Mouse (Mus musculus) midbrain, postnatal 0 days (tissue): ENCODE results near the gene Rhobtb3. TPM values are rescaled to one million over a fixed set of nuclear protein-coding genes. Genes with fewer than 3 reads are reported as not detected.

Source experiments
- ATAC-seq: fragments of 200-750 bp; cut with Nextera tagmentation; 2 replicates; pipeline ENCODE4 v1.8.0; 2017; ENCODE audit warnings: moderate number of reproducible peaks, mild to moderate bottlenecking, moderate TSS enrichment, moderate library complexity; ENCODE audit not compliant: low FRiP score
- DNase-seq: peaks from one replicate; pipeline ENCODE4 v3.0.0-alpha.2; 2015; ENCODE audit warnings: low spot score
- H3K27ac ChIP-seq: fragments of 300-500 bp; sonication (generic); 2 replicates; pipeline ENCODE4 v1.5.1; 2014; ENCODE audit warnings: low read depth, mild to moderate bottlenecking, low read length, mixed read lengths
- H3K27me3 ChIP-seq: fragments of 300-500 bp; sonication (generic); 2 replicates; pipeline ENCODE4 v1.6.1; 2014; ENCODE audit warnings: low read length, control low read depth, mixed read lengths; ENCODE audit not compliant: insufficient read depth
- H3K36me3 ChIP-seq: fragments of 300-500 bp; sonication (generic); 2 replicates; pipeline ENCODE4 v1.6.1; 2014; ENCODE audit warnings: low read length, control low read depth, mixed read lengths; ENCODE audit not compliant: insufficient read depth
- H3K4me1 ChIP-seq: fragments of 300-500 bp; sonication (generic); 2 replicates; pipeline ENCODE4 v1.6.1; 2014; ENCODE audit warnings: mild to moderate bottlenecking, control low read depth, antibody characterized with exemption, low read length, mixed read lengths; ENCODE audit not compliant: insufficient read depth
- H3K4me2 ChIP-seq: fragments of 300-500 bp; sonication (generic); 2 replicates; pipeline ENCODE4 v1.6.1; 2014; ENCODE audit warnings: low read depth, mild to moderate bottlenecking, low read length, mixed read lengths; ENCODE audit not compliant: poor library complexity, severe bottlenecking
- H3K4me3 ChIP-seq: fragments of 300-500 bp; sonication (generic); 2 replicates; pipeline ENCODE4 v1.5.1; 2014; ENCODE audit warnings: low read depth, mild to moderate bottlenecking, low read length, moderate library complexity
- H3K9ac ChIP-seq: fragments of 300-500 bp; sonication (generic); replicated peaks from 2 replicates; pipeline ENCODE4 v1.6.1; 2014; ENCODE audit warnings: mild to moderate bottlenecking, low read length, moderate library complexity, mixed read lengths; ENCODE audit not compliant: poor library complexity, severe bottlenecking
- H3K9me3 ChIP-seq: fragments of 300-500 bp; sonication (generic); 2 replicates; pipeline ENCODE4 v1.6.1; 2016; ENCODE audit warnings: low read length, control low read depth
- CTCF ChIP-seq: IDR thresholded peaks from 2 replicates; pipeline ENCODE4 v1.5.1; 2016; ENCODE audit warnings: antibody characterized with exemption, mild to moderate bottlenecking
- WGBS: fragments of 180-500 bp; shearing (Covaris S2); extraction: QIAGEN DNeasy Blood & Tissue Kit; methylation state at CpG from one replicate; pipeline ENCODE4 v1.1.7; 2014; 5-methylcytosine and 5-hydroxymethylcytosine counted together
- polyA plus RNA-seq: library from polyadenylated mRNA; unstranded; fragments of >200 nt; fragmentation: Nextera tagmentation; extraction: Ambion mirVana; gene quantifications from 2 replicates; pipeline ENCODE4 v1.2.1, GENCODE M21; 2015
- total RNA-seq: library from RNA; depleted of rRNA; stranded (reverse); fragments of >200 nt; gene quantifications from 2 replicates; pipeline ENCODE4 v1.2.3, GENCODE M21; 2014

Gene Rhobtb3
- total and polyA plus RNA-seq, 2 experiments from 2014 or later = 12.1 to 31.7 TPM

DNA sequence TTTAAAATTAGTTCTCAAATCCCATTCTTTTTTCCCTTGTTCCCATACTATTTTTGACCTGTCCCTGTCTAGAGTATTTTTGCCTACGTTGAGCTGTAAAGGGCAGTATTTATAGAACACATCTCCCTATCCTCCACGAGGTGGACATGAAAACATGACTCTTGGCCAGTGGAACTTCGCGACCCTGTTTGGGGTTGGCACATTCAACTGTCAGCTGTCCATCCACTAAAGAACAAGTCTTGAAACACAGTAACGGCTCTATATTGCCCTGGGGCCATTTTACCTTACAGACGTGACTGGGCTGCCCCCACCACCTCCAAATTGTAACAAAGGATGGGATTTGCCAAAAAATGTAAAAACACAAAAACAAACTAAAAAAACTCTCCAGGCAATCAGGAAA lies 994 bp downstream of the Rhobtb3 start:
- Histone ChIP-seq H3K27me3 (no peaks in the 10 kb centered on the region), H3K27ac (peak overlapping the region; percentile 97), H3K9ac (peak overlapping the region; percentile 97), H3K36me3 (peaks cover 5% of the 10 kb centered on the region; the same call in 1 of the 2 replicates), H3K9me3 (no peaks in the 10 kb centered on the region), H3K4me1 (no peaks in the 10 kb centered on the region), H3K4me2 (peak overlapping the region; percentile 67), H3K4me3 (peak overlapping the region; percentile 80)
- peak; percentile 47 for TF ChIP-seq CTCF
- ATAC-seq (peak; percentile 34), DNase-seq (peak; percentile 46)
- 0% methylated on average over 6 of the region's 6 CpGs for WGBS

DNA sequence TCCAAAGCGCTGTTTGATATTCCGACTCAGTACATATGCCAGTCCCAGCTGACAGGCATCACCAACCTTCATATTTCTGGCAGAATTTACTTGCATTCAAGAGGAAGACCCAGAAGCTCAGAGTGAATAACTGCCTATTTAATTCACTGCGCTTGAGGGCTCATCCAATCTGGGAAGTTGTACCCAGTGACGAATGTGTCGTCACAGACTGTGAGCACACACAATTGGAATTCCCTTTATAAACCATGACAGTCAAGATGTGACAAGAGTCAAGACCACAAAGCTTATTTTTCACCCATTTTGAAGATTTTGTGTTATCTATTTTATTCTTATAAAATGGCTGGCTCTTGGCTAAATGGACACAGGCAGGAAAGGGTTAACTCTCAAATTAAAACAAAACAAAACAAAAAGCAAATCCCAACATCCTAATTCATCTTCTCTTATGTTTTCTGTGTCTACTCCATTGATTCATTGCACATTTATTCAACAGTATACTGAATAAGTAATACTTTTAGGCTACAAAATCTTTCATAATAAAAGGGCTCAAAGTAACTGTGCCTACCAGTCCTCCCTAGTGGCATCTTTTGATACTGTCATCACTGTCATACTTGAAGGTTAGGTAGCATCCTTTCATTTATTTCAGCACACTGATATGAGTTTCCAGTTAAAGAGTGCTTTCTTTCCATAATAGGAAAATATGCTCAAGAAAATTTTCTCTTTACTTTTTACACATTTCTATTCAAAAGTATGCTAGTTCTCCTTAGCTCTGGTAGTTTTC lies 2.0 kb downstream of the Rhobtb3 start:
- DNase-seq = peak; percentile 19

DNA sequence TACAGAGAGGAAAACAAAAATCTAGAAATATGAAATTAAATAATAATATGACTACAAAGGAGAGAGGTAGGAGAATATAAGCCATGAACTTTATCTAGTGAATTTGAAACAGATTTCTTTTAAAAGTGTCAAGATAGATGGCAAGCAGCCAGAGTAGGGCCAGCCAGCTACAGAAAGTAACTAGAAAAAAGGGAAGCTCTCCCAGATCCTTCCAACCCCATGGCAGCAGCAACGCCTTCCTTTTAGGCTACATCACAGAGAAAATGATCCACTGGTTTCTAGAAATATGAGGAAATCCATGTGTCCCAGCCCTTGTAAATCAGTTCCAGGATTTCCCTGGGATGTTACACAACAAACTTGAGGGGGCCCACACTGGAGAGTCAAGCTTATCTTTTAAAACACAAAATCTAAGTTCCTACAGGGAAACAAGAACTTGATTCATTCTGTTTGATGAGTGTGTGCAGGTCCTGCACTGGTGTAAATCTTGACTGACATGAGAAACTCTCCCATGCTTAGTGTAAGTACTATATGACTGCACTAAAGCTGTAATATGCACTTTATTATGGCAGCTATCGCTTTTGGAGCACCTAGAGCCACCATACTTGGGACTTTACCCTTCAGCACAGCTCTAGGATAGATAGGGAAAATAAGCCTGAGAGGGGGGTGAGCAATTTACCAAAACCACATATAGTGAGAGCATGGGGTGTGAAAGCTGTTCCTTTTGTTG lies 2.8 kb downstream of the Rhobtb3 start:
- H3K4me1 ChIP-seq = no peaks in the 10 kb centered on the region
- 84% methylated on average over 2 of the region's 2 CpGs for WGBS
- H3K4me2 ChIP-seq = peak overlapping the region; percentile 33
- H3K4me3 ChIP-seq = no peak overlapping the region
- H3K9ac ChIP-seq = no peak overlapping the region
- DNase-seq (no peak), ATAC-seq (no peak)
- peaks cover 5% of the 10 kb centered on the region; the same call in 1 of the 2 replicates for H3K36me3 ChIP-seq
- no peak overlapping the region for H3K27ac ChIP-seq
- TF ChIP-seq CTCF = no peak
- no peaks in the 10 kb centered on the region for H3K9me3 ChIP-seq
- H3K27me3 ChIP-seq = no peaks in the 10 kb centered on the region

More for the DNA sequence above, 2.0 kb downstream of the Rhobtb3 start:
- Histone ChIP-seq H3K27me3 (no peaks in the 10 kb centered on the region), H3K4me2 (peak overlapping the region; percentile 33), H3K27ac (no peak overlapping the region), H3K9me3 (no peaks in the 10 kb centered on the region), H3K4me3 (peak overlapping the region; percentile 18; the same call in 1 of the 2 replicates), H3K9ac (no peak overlapping the region), H3K4me1 (no peaks in the 10 kb centered on the region), H3K36me3 (peaks cover 5% of the 10 kb centered on the region; the same call in 1 of the 2 replicates)
- TF ChIP-seq CTCF = peak; percentile 38; the same call in 1 of the 2 replicates
- ATAC-seq = no peak
- 56% methylated on average over 5 of the region's 5 CpGs for WGBS

DNA sequence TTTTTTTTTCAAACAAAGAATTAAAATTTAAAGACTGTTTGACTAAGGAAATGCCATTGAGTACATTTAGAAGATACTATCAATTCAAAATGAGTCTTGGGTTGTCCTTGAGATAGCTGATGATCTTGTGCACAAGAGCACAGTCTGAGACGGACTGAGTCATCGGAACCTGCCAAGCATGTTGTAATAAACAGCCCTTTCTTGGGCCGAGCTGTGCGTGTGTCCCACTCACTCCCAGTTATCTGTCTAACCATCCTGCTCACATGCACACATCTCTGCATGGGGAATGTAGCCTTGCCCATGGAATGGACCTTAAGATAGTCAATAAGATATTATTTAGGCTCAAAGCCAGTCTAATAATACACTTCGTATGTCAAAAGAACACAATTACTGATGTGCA lies 4.9 kb downstream of the Rhobtb3 start:
- WGBS = 96% methylated on average over 5 of the region's 5 CpGs
- H3K27ac ChIP-seq = no peak overlapping the region
- ATAC-seq (no peak), DNase-seq (no peak)
- H3K9me3 ChIP-seq = no peaks in the 10 kb centered on the region
- H3K4me1 ChIP-seq = no peaks in the 10 kb centered on the region
- no peak for TF ChIP-seq CTCF
- no peak overlapping the region for H3K4me3 ChIP-seq
- peaks cover 5% of the 10 kb centered on the region; the same call in 1 of the 2 replicates for H3K36me3 ChIP-seq
- H3K27me3 ChIP-seq = no peaks in the 10 kb centered on the region
- no peak overlapping the region for H3K9ac ChIP-seq
- no peak overlapping the region for H3K4me2 ChIP-seq

DNA sequence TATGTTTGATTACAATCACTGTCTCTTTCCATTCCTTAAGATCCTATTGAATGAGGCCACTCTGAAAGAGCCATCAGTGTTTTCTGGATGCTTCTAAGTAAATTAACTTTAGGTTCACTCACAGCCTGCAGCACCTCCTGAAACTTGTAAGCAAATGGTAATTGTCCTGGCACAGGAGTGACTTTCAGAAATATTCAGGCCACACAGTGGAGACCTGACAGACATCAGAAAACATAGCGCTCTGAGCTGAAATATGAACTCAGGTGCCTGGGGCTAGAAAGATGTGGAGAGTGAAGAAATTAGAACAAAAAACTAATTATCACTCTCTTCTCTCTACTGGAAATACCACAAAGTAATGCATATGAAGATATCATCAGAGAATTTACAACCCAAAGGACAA lies 10.4 kb downstream of the Rhobtb3 start:
- Histone ChIP-seq H3K27ac (no peak overlapping the region), H3K9me3 (no peaks in the 10 kb centered on the region), H3K4me1 (no peaks in the 10 kb centered on the region), H3K4me3 (no peak overlapping the region), H3K36me3 (peaks cover 4% of the 10 kb centered on the region; the same call in 1 of the 2 replicates), H3K27me3 (no peaks in the 10 kb centered on the region), H3K9ac (no peak overlapping the region), H3K4me2 (no peak overlapping the region)
- TF ChIP-seq CTCF = no peak
- DNase-seq = no peak
- WGBS = 66% methylated on average over 1 of the region's 1 CpGs
- ATAC-seq = no peak

DNA sequence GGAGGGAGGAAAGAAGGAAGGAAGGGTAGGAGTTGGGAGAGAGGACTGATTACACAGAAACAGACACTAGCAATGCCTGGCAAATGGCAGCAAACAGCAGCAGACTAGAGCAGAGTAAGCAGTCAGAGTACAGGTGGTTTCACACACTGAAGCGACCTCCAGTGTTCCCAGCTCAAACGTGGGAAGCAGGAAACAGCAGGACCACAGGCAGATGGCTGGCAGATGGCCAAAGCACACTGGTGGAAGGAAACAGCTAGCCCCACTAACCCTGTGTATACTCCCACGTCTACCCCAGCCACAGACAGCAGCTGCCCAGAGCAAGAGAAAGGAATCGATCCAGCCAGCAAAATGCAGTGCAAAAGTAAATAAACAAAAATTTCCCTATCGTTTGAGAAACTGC lies 12.7 kb downstream of the Rhobtb3 start:
- Histone ChIP-seq H3K9me3 (no peaks in the 10 kb centered on the region), H3K4me2 (no peak overlapping the region), H3K27me3 (no peaks in the 10 kb centered on the region), H3K9ac (no peak overlapping the region), H3K27ac (no peak overlapping the region), H3K36me3 (no peaks in the 10 kb centered on the region), H3K4me1 (no peaks in the 10 kb centered on the region), H3K4me3 (no peak overlapping the region)
- WGBS = 24% methylated on average over 5 of the region's 5 CpGs
- TF ChIP-seq CTCF = no peak
- peak; percentile 58; the same call in 1 of the 2 replicates for ATAC-seq
- peak; percentile 75 for DNase-seq
